Mouse (Mus musculus) spleen, adult 2 months (tissue): ENCODE measurements around the gene Olfr463. TPM values are rescaled to one million over a fixed set of nuclear protein-coding genes. Genes with fewer than 3 reads are reported as not detected.
"Not testable (repeated sequence)": the region's sequence is repeated elsewhere in the genome, so short reads cannot be mapped to it uniquely, and the experiment has no call there.

Experiments
- DNase-seq, 2 experiments: peaks; one replicate each; pipeline versions ENCODE4 v3.0.0 to v3.0.0-alpha.2; 2012 to 2021; ENCODE audit warnings: low spot score in 2 of 2, low read depth in 1 of 2
- H3K27ac ChIP-seq: fragments of 200-500 bp; 2 replicates; pipeline ENCODE4 v1.5.1; 2012; ENCODE audit warnings: low read length, inconsistent platforms; ENCODE audit not compliant: insufficient read depth
- H3K27me3 ChIP-seq: fragments of 200-500 bp; 2 replicates; pipeline ENCODE4 v1.6.1; 2012; ENCODE audit warnings: mild to moderate bottlenecking, moderate library complexity, low read length, inconsistent platforms; ENCODE audit not compliant: control insufficient read depth, insufficient read depth
- H3K36me3 ChIP-seq: fragments of 200-500 bp; 2 replicates; pipeline ENCODE4 v1.6.1; 2012; ENCODE audit warnings: mild to moderate bottlenecking, low read length, inconsistent platforms; ENCODE audit not compliant: control insufficient read depth, insufficient read depth
- H3K4me1 ChIP-seq: fragments of 200-500 bp; 2 replicates; pipeline ENCODE4 v1.6.1; 2011; ENCODE audit warnings: inconsistent platforms; ENCODE audit not compliant: control insufficient read depth, insufficient read depth, insufficient read length
- H3K4me3 ChIP-seq: fragments of 200-500 bp; 2 replicates; pipeline ENCODE4 v1.5.1; 2011; ENCODE audit warnings: mild to moderate bottlenecking, inconsistent platforms; ENCODE audit not compliant: insufficient read depth, insufficient read length; ENCODE audit errors: extremely low read depth
- CTCF ChIP-seq: fragments of 200-500 bp; IDR thresholded peaks from 2 replicates; pipeline ENCODE4 v1.5.1; 2011; ENCODE audit warnings: mild to moderate bottlenecking, inconsistent platforms; ENCODE audit not compliant: insufficient read depth, insufficient read length, insufficient replicate concordance; ENCODE audit errors: extremely low read depth
- POLR2A ChIP-seq: fragments of 200-500 bp; IDR thresholded peaks from 2 replicates; pipeline ENCODE4 v1.6.1; 2011; ENCODE audit warnings: low read depth, low read length, inconsistent platforms
- WGBS: fragments of 180-500 bp; shearing (Covaris S2); methylation state at CpG from one replicate; pipeline ENCODE4 v1.1.7; 2018; 5-methylcytosine and 5-hydroxymethylcytosine counted together
- polyA plus RNA-seq: library from polyadenylated mRNA; depleted of rRNA; stranded (reverse); fragments of >200 nt; gene quantifications from 2 replicates; pipeline ENCODE4 v1.2.3, GENCODE M21; 2012

The Olfr463 gene
- polyA plus RNA-seq, 1 experiment, result not detected

- no peak overlapping the region for H3K4me3 ChIP-seq
- DNase-seq, result no peak
- 72% methylated on average over 8 of the region's 8 CpGs for WGBS
- H3K36me3 ChIP-seq, result no peaks in the 10 kb centered on the region
- no peaks in the 10 kb centered on the region; the same call in 1 of the 2 replicates for H3K27me3 ChIP-seq
- H3K4me1 ChIP-seq, result no peaks in the 10 kb centered on the region
- no peak for TF ChIP-seq POLR2A
- no peak for TF ChIP-seq CTCF
- no peak overlapping the region for H3K27ac ChIP-seq
Observed at GRCm38 (mm10) chr11:87871766-87872165, 25.4 kb downstream of the Olfr463 start.

DNA sequence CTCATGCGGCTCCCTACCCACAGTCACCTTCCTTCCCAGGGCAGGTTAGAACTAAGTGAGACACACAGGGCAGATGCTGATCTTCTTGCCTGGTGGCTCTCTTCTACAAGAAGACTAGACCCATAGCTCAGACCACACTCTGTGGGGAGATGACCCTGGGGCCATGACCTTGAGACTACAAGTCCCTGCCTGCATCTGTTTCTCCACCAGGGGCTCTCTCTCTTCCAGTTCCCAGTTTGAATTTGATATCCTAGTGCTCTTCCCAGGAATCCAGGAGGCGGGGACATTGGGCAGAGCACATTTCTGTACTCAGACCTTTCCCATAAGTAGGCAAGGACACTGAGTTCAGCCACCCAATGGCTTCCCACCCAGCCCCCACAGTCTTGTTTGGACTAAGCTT lies 27.1 kb downstream of the Olfr463 start:
- WGBS, result 82% methylated on average over 2 of the region's 2 CpGs
- no peaks in the 10 kb centered on the region for H3K36me3 ChIP-seq
- TF ChIP-seq CTCF (no peak), POLR2A (no peak)
- H3K27ac ChIP-seq, result no peak overlapping the region
- no peaks in the 10 kb centered on the region; the same call in 1 of the 2 replicates for H3K27me3 ChIP-seq
- DNase-seq, result no peak
- H3K4me3 ChIP-seq, result no peak overlapping the region
- no peaks in the 10 kb centered on the region for H3K4me1 ChIP-seq

DNA sequence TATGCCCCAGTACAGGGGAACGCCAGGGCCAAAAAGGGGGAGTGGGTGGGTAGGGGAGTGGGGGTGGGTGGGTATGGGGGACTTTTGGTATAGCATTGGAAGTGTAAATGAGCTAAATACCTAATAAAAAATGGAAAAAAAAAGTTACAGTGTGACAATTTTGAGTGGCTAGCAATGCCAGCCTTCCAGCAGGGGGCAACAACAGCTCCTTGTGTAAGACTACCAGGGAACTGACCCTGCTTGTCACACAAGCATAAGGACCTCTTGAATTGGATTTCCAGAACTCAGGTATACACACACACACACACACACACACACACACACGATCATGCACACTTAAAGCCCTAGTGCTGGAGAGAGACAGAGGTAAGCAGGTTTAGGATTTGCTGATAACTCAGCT lies 30.3 kb downstream of the Olfr463 start:
- not testable (repeated sequence) for H3K4me3 ChIP-seq, H3K4me1 ChIP-seq, H3K27me3 ChIP-seq, H3K27ac ChIP-seq, H3K36me3 ChIP-seq
- peak in 1 of 2 experiments; percentile 28 for DNase-seq
- 88% methylated on average over 1 of the region's 2 CpGs for WGBS

DNA sequence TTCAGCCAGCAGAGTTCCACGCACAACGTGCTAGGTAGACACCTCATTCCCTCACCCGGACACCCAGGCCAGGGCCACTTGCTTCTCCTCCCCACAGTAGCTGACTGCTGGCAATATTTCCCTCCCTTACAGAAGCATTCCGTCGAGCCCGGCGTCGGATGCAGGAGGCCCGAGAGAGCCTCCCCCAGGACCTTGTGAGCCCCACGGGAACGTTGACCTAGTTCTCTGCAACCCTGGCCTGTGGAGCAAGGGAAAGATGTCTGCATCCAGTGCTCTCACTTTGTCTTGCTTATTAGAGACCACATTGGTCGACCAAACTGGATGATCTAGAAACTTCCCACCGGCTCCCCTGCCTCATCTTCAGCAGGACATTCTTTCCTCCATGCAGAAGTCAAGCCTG lies 34.4 kb downstream of the Olfr463 start:
- 93% methylated on average over 13 of the region's 13 CpGs for WGBS
- H3K4me1 ChIP-seq, result no peaks in the 10 kb centered on the region
- H3K36me3 ChIP-seq, result peaks cover 16% of the 10 kb centered on the region
- no peak for DNase-seq
- H3K27ac ChIP-seq, result no peak overlapping the region
- no peak for TF ChIP-seq POLR2A
- no peak for TF ChIP-seq CTCF
- H3K4me3 ChIP-seq, result no peak overlapping the region
- H3K27me3 ChIP-seq, result no peaks in the 10 kb centered on the region

GRCm38 (mm10) chr11:87860426-87860825 lies 36.8 kb downstream of the Olfr463 start:
- TF ChIP-seq POLR2A (no peak), CTCF (no peak)
- 83% methylated on average over 9 of the region's 9 CpGs for WGBS

GRCm38 (mm10) chr11:87859273-87859672 lies 37.9 kb downstream of the Olfr463 start:
- no peak for DNase-seq
- Histone ChIP-seq H3K4me3 (no peak overlapping the region), H3K36me3 (peaks cover 19% of the 10 kb centered on the region), H3K27me3 (no peaks in the 10 kb centered on the region), H3K27ac (no peak overlapping the region), H3K4me1 (no peaks in the 10 kb centered on the region)
- 96% methylated on average over 11 of the region's 11 CpGs for WGBS
- no peak for TF ChIP-seq CTCF
- TF ChIP-seq POLR2A, result no peak

More at GRCm38 (mm10) chr11:87860426-87860825, 36.8 kb downstream of the Olfr463 start:
- no peak overlapping the region for H3K4me3 ChIP-seq
- DNase-seq, result no peak
- H3K27me3 ChIP-seq, result no peaks in the 10 kb centered on the region
- H3K27ac ChIP-seq, result no peak overlapping the region
- peaks cover 19% of the 10 kb centered on the region for H3K36me3 ChIP-seq
- no peaks in the 10 kb centered on the region for H3K4me1 ChIP-seq

DNA sequence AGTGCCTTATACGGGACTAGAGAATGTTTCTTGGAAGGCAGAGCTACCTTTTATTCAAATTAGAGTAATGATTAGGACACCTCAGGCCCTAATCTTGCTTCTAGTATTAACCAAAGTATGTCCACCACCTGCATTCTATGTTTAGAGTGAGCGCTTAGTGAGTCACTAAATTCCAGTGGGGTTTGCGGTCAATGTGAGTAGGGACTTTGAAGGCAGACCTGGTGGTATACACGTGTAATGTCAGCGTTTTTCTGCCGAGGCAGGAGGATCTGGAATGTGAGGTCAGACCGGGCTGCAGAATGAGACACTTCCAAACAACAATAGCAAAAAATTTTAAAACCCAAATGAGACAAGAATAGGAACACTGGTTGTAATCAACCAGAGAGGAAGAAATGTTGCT lies 42.6 kb downstream of the Olfr463 start:
- Histone ChIP-seq H3K27me3 (no peaks in the 10 kb centered on the region), H3K27ac (no peak overlapping the region), H3K4me3 (no peak overlapping the region), H3K4me1 (peaks cover 6% of the 10 kb centered on the region; the same call in 1 of the 2 replicates), H3K36me3 (peaks cover 12% of the 10 kb centered on the region)
- no peak for DNase-seq
- 90% methylated on average over 7 of the region's 7 CpGs for WGBS
- no peak for TF ChIP-seq CTCF

GRCm38 (mm10) chr11:87853597-87853954 lies 43.6 kb downstream of the Olfr463 start:
- Histone ChIP-seq H3K4me3 (peak overlapping the region; percentile 70), H3K27me3 (no peaks in the 10 kb centered on the region), H3K4me1 (peaks cover 6% of the 10 kb centered on the region; the same call in 1 of the 2 replicates), H3K27ac (peak overlapping the region; percentile 54; the same call in 1 of the 2 replicates), H3K36me3 (peaks cover 9% of the 10 kb centered on the region)
- DNase-seq, result no peak
- WGBS, result 37% methylated on average over 8 of the region's 8 CpGs
- TF ChIP-seq POLR2A (no peak), CTCF (no peak)
